Mouse (Mus musculus) forebrain, embryonic 11.5 days (tissue): ENCODE measurements at regions not wholly inside any gene's neighbourhood (a gene's known extent, or its start where the extent isn't known, plus 50 kb on each side); places are given as distances from the start of the nearest gene placed in this dataset.

Source experiments
- ATAC-seq: fragments of 200-750 bp; cut with Nextera tagmentation; replicated peaks from 2 replicates; pipeline ENCODE4 v1.8.0; 2017; ENCODE audit warnings: moderate TSS enrichment; ENCODE audit not compliant: low FRiP score
- DNase-seq: peaks from one replicate; pipeline ENCODE4 v3.0.0-alpha.2; 2017; ENCODE audit warnings: low spot score
- H3K27ac ChIP-seq: fragments of 300-500 bp; sonication (generic); 2 replicates; pipeline ENCODE4 v1.5.1; 2014; ENCODE audit warnings: low read depth, low read length
- H3K27me3 ChIP-seq: fragments of 300-500 bp; sonication (generic); 2 replicates; pipeline ENCODE4 v1.6.1; 2014; ENCODE audit warnings: mild to moderate bottlenecking, low read length, mixed read lengths; ENCODE audit not compliant: control insufficient read depth, insufficient read depth
- H3K36me3 ChIP-seq: fragments of 300-500 bp; sonication (generic); 2 replicates; pipeline ENCODE4 v1.6.1; 2014; ENCODE audit warnings: mild to moderate bottlenecking, low read length, moderate library complexity, mixed read lengths; ENCODE audit not compliant: control insufficient read depth, insufficient read depth
- H3K4me1 ChIP-seq: fragments of 300-500 bp; sonication (generic); replicated peaks from 2 replicates; pipeline ENCODE4 v1.6.1; 2014; ENCODE audit warnings: low read length, mixed read lengths; ENCODE audit not compliant: control insufficient read depth, insufficient read depth
- H3K4me2 ChIP-seq: fragments of 300-500 bp; sonication (generic); 2 replicates; pipeline ENCODE4 v1.6.1; 2014; ENCODE audit warnings: low read depth, mild to moderate bottlenecking, low read length, moderate library complexity, mixed read lengths; ENCODE audit not compliant: severe bottlenecking
- H3K4me3 ChIP-seq: fragments of 300-500 bp; sonication (generic); 2 replicates; pipeline ENCODE4 v1.5.1; 2014; ENCODE audit warnings: low read depth, low read length
- H3K9ac ChIP-seq: fragments of 300-500 bp; sonication (generic); 2 replicates; pipeline ENCODE4 v1.6.1; 2014; ENCODE audit warnings: low read length
- H3K9me3 ChIP-seq: fragments of 300-500 bp; sonication (generic); 2 replicates; pipeline ENCODE4 v1.6.1; 2016; ENCODE audit warnings: low read length, mixed read lengths; ENCODE audit not compliant: control insufficient read depth
- WGBS: fragments of 180-500 bp; shearing (Covaris S2); extraction: QIAGEN DNeasy Blood & Tissue Kit; methylation state at CpG from one replicate; pipeline ENCODE4 v1.1.7; 2014; 5-methylcytosine and 5-hydroxymethylcytosine counted together

DNA sequence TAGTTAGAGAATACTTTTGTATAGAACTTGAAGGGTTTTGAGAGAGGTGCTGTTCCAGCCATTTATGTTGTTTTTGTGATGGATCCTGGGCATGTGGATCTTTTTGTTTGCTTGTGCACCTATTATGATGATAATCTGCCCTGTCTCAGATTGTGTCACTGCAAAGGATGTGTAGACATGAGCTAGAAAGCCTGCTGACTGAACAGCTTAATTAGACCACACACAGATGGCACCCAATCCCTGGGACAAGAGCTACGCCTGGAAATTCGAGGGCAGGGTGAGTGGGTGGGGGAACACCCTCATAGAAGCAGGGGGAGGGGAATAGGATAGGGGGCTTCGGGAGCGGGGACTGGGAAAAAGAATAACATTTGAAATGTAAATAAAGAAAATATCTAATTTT, 378.3 kb downstream of the Ostf1 start:
- Histone ChIP-seq H3K27me3 (no peaks in the 10 kb centered on the region), H3K4me2 (no peak overlapping the region), H3K36me3 (no peaks in the 10 kb centered on the region), H3K9ac (no peak overlapping the region), H3K27ac (no peak overlapping the region), H3K9me3 (no peaks in the 10 kb centered on the region), H3K4me3 (no peak overlapping the region), H3K4me1 (no peaks in the 10 kb centered on the region)
- DNase-seq (no peak), ATAC-seq (peak; percentile 51; the same call in 1 of the 2 replicates)
- 63% methylated on average over 4 of the region's 4 CpGs for WGBS
